In the genomic region with DNA sequence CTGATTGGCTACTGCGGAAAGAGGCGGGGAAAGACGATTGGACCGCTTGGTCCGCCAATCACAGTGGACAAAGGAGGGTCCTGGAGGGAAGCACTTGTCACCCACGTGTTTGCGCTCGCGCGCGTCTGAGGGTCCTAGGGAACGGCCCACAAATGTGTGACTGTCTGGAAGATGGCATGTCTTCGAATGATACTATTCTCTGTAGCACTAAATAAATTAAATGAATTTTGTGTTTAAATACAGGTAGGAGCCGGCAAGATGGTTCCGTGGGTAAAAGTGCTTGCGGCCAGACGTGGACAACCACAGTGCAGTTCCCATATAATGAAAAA, we compare ENCODE assay signal across 7 mouse cellular contexts. TPM values are rescaled to one million over a fixed set of nuclear protein-coding genes. Genes with fewer than 3 reads are reported as not detected.
DNase-seq lines count a peak whose midpoint lies in the region; ATAC-seq and TF ChIP-seq lines count a peak whose summit lies in the region.

No protein-coding gene starts in this region.

- H3K9me3 ChIP-seq in lung, embryonic 15.5 days = no peaks in the 10 kb centered on the region
- no peaks in the 10 kb centered on the region for H3K9me3 ChIP-seq in forebrain, embryonic 10.5 days
- H3K9me3 ChIP-seq in limb, embryonic 12.5 days = no peaks in the 10 kb centered on the region

- intact Hi-C loops in left cerebral cortex, postnatal 36 days (cut with DNase I) = loop anchor here (5.0 to 10.0 kb wide), 2 partner anchors 52 to 91 kb away; a partner anchor contains a TSS

- TF ChIP-seq POLR2A in small intestine, adult 2 months (IDR thresholded peaks at IDR 0.05; ENCODE audit: low read depth, low read length) = peak; percentile 44; the same call in 1 of the 2 replicates

- H3K4me1 ChIP-seq in lung, embryonic 15.5 days = peaks cover 14% of the 10 kb centered on the region; the same call in 1 of the 2 replicates
- H3K4me1 ChIP-seq in forebrain, embryonic 10.5 days = peaks cover 20% of the 10 kb centered on the region
- peaks cover 13% of the 10 kb centered on the region for H3K4me1 ChIP-seq in limb, embryonic 12.5 days (replicated peaks)
- H3K4me1 ChIP-seq in small intestine, adult 2 months (ENCODE audit: control insufficient read depth, insufficient read depth, insufficient read length, low read length) = peaks cover 3% of the 10 kb centered on the region; the same call in 1 of the 2 replicates

- no peak for TF ChIP-seq CTCF in small intestine, adult 2 months (IDR thresholded peaks at IDR 0.05; ENCODE audit: extremely low read depth, insufficient read length, insufficient replicate concordance, low read depth, low read length)

- 5% methylated on average over 17 of the region's 17 CpGs for WGBS in lung, embryonic 15.5 days
- 5% methylated on average over 17 of the region's 17 CpGs for WGBS in forebrain, embryonic 10.5 days
- WGBS in limb, embryonic 12.5 days = 7% methylated on average over 17 of the region's 17 CpGs
- WGBS in small intestine, adult 2 months = 2% methylated on average over 17 of the region's 17 CpGs

- H3K27me3 ChIP-seq in lung, embryonic 15.5 days = no peaks in the 10 kb centered on the region
- no peaks in the 10 kb centered on the region for H3K27me3 ChIP-seq in forebrain, embryonic 10.5 days (ENCODE audit: poor library complexity, severe bottlenecking)
- no peaks in the 10 kb centered on the region for H3K27me3 ChIP-seq in limb, embryonic 12.5 days
- H3K27me3 ChIP-seq in small intestine, adult 2 months (ENCODE audit: control insufficient read depth, insufficient read depth, low read length) = no peaks in the 10 kb centered on the region

- DNase-seq in lung, adult 18-20 months = no peak
- DNase-seq in forebrain, embryonic 10.5 days (ENCODE audit: extremely low spot score, low spot score) = no peak
- DNase-seq in left cerebral cortex, postnatal 36 days (ENCODE audit: low spot score in 2 of 2) = no peak
- no peak for DNase-seq in adrenal gland, postnatal 4 days (ENCODE audit: low spot score in 2 of 2)

- peak overlapping the region; percentile 80 for H3K4me3 ChIP-seq in lung, embryonic 15.5 days
- H3K4me3 ChIP-seq in forebrain, embryonic 10.5 days = peak overlapping the region; percentile 75
- H3K4me3 ChIP-seq in limb, embryonic 12.5 days (replicated peaks) = peak overlapping the region; percentile 73
- peak overlapping the region; percentile 52 for H3K4me3 ChIP-seq in small intestine, adult 2 months (ENCODE audit: low read depth, low read length)

- no peak overlapping the region for H3K27ac ChIP-seq in lung, embryonic 15.5 days
- H3K27ac ChIP-seq in forebrain, embryonic 10.5 days = peak overlapping the region; percentile 93
- H3K27ac ChIP-seq in limb, embryonic 12.5 days = no peak overlapping the region
- no peak overlapping the region for H3K27ac ChIP-seq in small intestine, adult 2 months (ENCODE audit: insufficient read depth, low read depth, low read length)

- peak overlapping the region; percentile 65 for H3K4me2 ChIP-seq in lung, embryonic 15.5 days
- peak overlapping the region; percentile 87 for H3K4me2 ChIP-seq in limb, embryonic 12.5 days

- H3K9ac ChIP-seq in lung, embryonic 15.5 days = no peak overlapping the region
- no peak overlapping the region for H3K9ac ChIP-seq in limb, embryonic 12.5 days (replicated peaks)

- no peaks in the 10 kb centered on the region for H3K36me3 ChIP-seq in lung, embryonic 15.5 days
- H3K36me3 ChIP-seq in forebrain, embryonic 10.5 days (replicated peaks) = no peaks in the 10 kb centered on the region
- H3K36me3 ChIP-seq in limb, embryonic 12.5 days = no peaks in the 10 kb centered on the region
- no peaks in the 10 kb centered on the region for H3K36me3 ChIP-seq in small intestine, adult 2 months (ENCODE audit: control insufficient read depth, insufficient read depth, low read length)

- no peak for ATAC-seq in lung, embryonic 15.5 days (ENCODE audit: borderline replicate concordance, extremely low read depth, low FRiP score, low TSS enrichment)
- ATAC-seq in limb, embryonic 12.5 days (ENCODE audit: insufficient number of reproducible peaks, insufficient read depth, low FRiP score, low TSS enrichment, low read depth) = no peak

RNA-seq across cellular contexts. Expression of a gene that starts 1.4 kb away (rescaled TPM):
- 4.8 and 5.2 TPM in 2 replicates for polyA plus RNA-seq in lung, embryonic 15.5 days (2015; fragmentation: Nextera tagmentation; extraction: Ambion mirVana)
- polyA plus RNA-seq in forebrain, embryonic 10.5 days (2016; fragmentation: Nextera tagmentation; extraction: Ambion mirVana) = 2.7 and 2.8 TPM in 2 replicates
- polyA plus RNA-seq in limb, embryonic 12.5 days (2016; fragmentation: Nextera tagmentation; extraction: Ambion mirVana) = 6.6 TPM in 2 replicates
- polyA plus RNA-seq in small intestine, adult 2 months (2012; rRNA removed) = 0.62 TPM in 2 replicates
- 10 to 100 TPM; 20.2 to 24.6 TPM for total RNA-seq in left cerebral cortex, postnatal 36 days (2021)
- total RNA-seq in adrenal gland, postnatal 4 days (2021) = 10 to 100 TPM; 10.7 to 12.0 TPM

RNA-seq across cellular contexts. Expression of a gene that starts 53.4 kb away (rescaled TPM):
- 5.2 and 5.3 TPM in 2 replicates for polyA plus RNA-seq in lung, embryonic 15.5 days (2015; fragmentation: Nextera tagmentation; extraction: Ambion mirVana)
- 0.14 and 0.16 TPM in 2 replicates for polyA plus RNA-seq in forebrain, embryonic 10.5 days (2016; fragmentation: Nextera tagmentation; extraction: Ambion mirVana)
- polyA plus RNA-seq in limb, embryonic 12.5 days (2016; fragmentation: Nextera tagmentation; extraction: Ambion mirVana) = 0.99 and 1.5 TPM in 2 replicates
- 14.6 and 21.8 TPM in 2 replicates for polyA plus RNA-seq in small intestine, adult 2 months (2012; rRNA removed)
- 1 to 10 TPM; 8.0 to 9.3 TPM for total RNA-seq in left cerebral cortex, postnatal 36 days (2021)
- total RNA-seq in adrenal gland, postnatal 4 days (2021) = 10 to 100 TPM; 11.3 to 11.5 TPM
